Mouse (Mus musculus): ENCODE data around the gene Slc25a42.
"Not testable (repeated sequence)": the region's sequence is repeated elsewhere in the genome, so short reads cannot be mapped to it uniquely, and the experiment has no call there.

The Slc25a42 gene

GRCm38 (mm10) chr8:70212112-70213055, at the start of gene Slc25a42:
Slc25a42 (minus strand) TSS chr8:70212305.
- DNase-seq (ENCODE audit: low spot score in 2 of 2): peak; percentile 98 to 99

GRCm38 (mm10) chr8:70259043-70259442, 46.9 kb upstream of the Slc25a42 start:
- no peak for DNase-seq (ENCODE audit: low spot score in 2 of 2)

- no peak for DNase-seq (ENCODE audit: low spot score in 2 of 2)
These were observed 46.5 kb upstream of the Slc25a42 start for GRCm38 (mm10) chr8:70258600-70258999.

- DNase-seq (ENCODE audit: low spot score in 2 of 2): no peak
These were observed 45.4 kb upstream of the Slc25a42 start for GRCm38 (mm10) chr8:70257456-70257855.

- DNase-seq (ENCODE audit: low spot score in 2 of 2): no peak
These were observed 42.5 kb upstream of the Slc25a42 start for GRCm38 (mm10) chr8:70254628-70255027.

GRCm38 (mm10) chr8:70247841-70248240, 35.7 kb upstream of the Slc25a42 start:
- no peak for DNase-seq (ENCODE audit: low spot score in 2 of 2)

- no peak for DNase-seq (ENCODE audit: low spot score in 2 of 2)
These were observed 34.5 kb upstream of the Slc25a42 start for GRCm38 (mm10) chr8:70246622-70247021.

- DNase-seq (ENCODE audit: low spot score in 2 of 2): no peak
These were observed 28.5 kb upstream of the Slc25a42 start for GRCm38 (mm10) chr8:70240642-70241041.

GRCm38 (mm10) chr8:70237842-70238241, 25.7 kb upstream of the Slc25a42 start:
- DNase-seq (ENCODE audit: low spot score in 2 of 2): no peak

GRCm38 (mm10) chr8:70234781-70235128, 22.6 kb upstream of the Slc25a42 start:
- no peak for DNase-seq (ENCODE audit: low spot score in 2 of 2)

GRCm38 (mm10) chr8:70234080-70234780, 22.1 kb upstream of the Slc25a42 start, which contains the start of the genes Sugp2 and Armc6:
Sugp2 (plus strand) TSS chr8:70234226.
Armc6 (minus strand) TSS chr8:70234466.
- DNase-seq (ENCODE audit: low spot score in 2 of 2): peak; percentile 90 to 94

- DNase-seq (ENCODE audit: low spot score in 2 of 2): no peak
These were observed 21.5 kb upstream of the Slc25a42 start for GRCm38 (mm10) chr8:70233606-70234005.

- no peak for DNase-seq (ENCODE audit: low spot score in 2 of 2)
These were observed 18.7 kb upstream of the Slc25a42 start for GRCm38 (mm10) chr8:70230837-70231236.

- no peak for DNase-seq (ENCODE audit: low spot score in 2 of 2)
These were observed 15.9 kb upstream of the Slc25a42 start for GRCm38 (mm10) chr8:70227997-70228396.

- no peak for DNase-seq (ENCODE audit: low spot score in 2 of 2)
These were observed 11.2 kb upstream of the Slc25a42 start for GRCm38 (mm10) chr8:70223341-70223740.

- no peak for DNase-seq (ENCODE audit: low spot score in 2 of 2)
These were observed 9.9 kb upstream of the Slc25a42 start for GRCm38 (mm10) chr8:70222041-70222440.

- DNase-seq (ENCODE audit: low spot score in 2 of 2): no peak
These were observed 8.8 kb upstream of the Slc25a42 start for GRCm38 (mm10) chr8:70220911-70221310.

GRCm38 (mm10) chr8:70220236-70220840, 8.2 kb upstream of the Slc25a42 start:
- DNase-seq (ENCODE audit: low spot score in 2 of 2): no peak

- no peak for DNase-seq (ENCODE audit: low spot score in 2 of 2)
These were observed 7.1 kb upstream of the Slc25a42 start for GRCm38 (mm10) chr8:70219107-70219684.

GRCm38 (mm10) chr8:70217441-70217840, 5.3 kb upstream of the Slc25a42 start:
- no peak for DNase-seq (ENCODE audit: low spot score in 2 of 2)

- peak; percentile 70 to 78 for DNase-seq (ENCODE audit: low spot score in 2 of 2)
These were observed 4.5 kb upstream of the Slc25a42 start for GRCm38 (mm10) chr8:70216566-70216965.

GRCm38 (mm10) chr8:70216161-70216560, 4.1 kb upstream of the Slc25a42 start:
- DNase-seq (ENCODE audit: low spot score in 2 of 2): not testable (repeated sequence)

Measured in frontal cortex, postnatal 10 days (tissue).